Mouse (Mus musculus) granulocyte monocyte progenitor cell, adult 5-6 weeks (primary cell): ENCODE results near the gene Med13. TPM values are rescaled to one million over a fixed set of nuclear protein-coding genes. Genes with fewer than 3 reads are reported as not detected.
A peak's percentile ranks its signal among the peaks of the same experiment; 100 is the strongest.

ENCODE experiments used
- ATAC-seq: replicated peaks from 2 replicates; pipeline ENCODE4 v1.8.0; 2016; ENCODE audit warnings: mild to moderate bottlenecking, moderate TSS enrichment, inconsistent platforms; ENCODE audit not compliant: poor library complexity, severe bottlenecking
- total RNA-seq, 2 experiments: library from RNA; stranded (forward) in 1 of 2; stranded (reverse) in 1 of 2; fragments of 200-712, 200-1000 nt in 1 of 2; fragments of >200 nt in 1 of 2; fragmentation: Nextera tagmentation in 1 of 2; gene quantifications; 2 replicates each; pipeline ENCODE4 v1.2.3; 2014 to 2017

Med13 gene
- total RNA-seq, 2 experiments from 2014 or later = 37.4 to 50.8 TPM

DNA sequence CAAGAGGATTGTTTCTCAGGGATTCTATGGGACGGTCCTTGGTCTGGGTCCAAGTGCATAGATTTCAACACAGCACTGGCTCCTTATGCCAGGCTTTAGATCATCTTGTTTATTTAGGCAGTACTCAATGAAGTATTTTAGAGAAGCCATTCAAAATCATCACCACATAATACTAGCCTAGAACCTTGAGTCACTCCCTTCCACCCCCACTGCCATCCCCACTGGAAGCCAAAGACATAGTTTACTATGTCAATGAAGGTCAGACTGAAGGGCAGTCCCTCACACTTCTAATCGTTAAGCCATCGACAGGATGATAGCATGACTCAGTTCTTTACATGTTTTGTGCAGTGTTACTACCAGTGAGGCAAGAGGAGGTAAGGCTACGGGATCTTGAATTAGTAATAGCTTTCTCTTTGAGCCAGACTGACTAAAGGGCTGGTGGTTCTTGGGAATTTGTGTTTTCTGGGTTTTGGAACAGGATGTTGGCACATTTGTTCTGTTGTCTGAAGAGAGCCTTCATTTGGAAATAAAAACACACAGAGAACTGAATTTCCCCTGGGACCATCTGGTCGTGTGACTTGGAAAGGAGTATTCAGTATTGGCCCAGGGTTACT is 24.2 kb upstream of the Med13 start:
- no peak for ATAC-seq

DNA sequence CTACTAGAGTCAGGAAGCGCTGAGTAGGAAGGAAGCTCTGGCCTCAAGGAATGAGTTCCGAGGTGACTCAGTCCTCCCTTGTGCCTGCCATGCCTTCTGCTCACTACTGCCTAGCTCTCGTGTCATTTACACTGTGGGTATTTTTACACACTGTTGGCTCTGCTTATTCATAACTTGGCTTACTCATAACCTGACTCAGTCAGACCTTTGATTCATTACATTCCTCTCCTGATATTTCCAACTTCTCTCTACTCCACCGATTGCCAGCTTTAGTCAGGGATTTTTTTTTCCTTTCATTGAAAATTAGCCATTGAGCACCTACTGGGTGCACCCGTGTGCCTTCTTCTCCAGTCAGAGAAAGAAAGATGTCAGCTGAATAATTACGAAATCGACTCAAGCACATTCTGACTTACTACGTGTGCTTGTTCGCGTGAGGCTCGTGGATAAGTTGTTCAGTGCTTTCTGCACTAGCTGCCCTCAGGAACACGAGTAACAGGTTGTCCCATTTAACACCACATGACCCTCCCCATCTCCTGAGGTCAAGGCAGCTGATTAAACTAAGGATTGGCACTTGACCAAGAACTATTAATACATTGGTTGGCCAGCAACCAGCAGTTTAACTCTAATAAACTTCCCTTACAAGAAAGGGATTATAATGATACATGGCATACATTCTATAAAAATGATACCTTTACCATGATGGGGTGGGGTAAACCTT is 23.3 kb upstream of the Med13 start:
- no peak for ATAC-seq

DNA sequence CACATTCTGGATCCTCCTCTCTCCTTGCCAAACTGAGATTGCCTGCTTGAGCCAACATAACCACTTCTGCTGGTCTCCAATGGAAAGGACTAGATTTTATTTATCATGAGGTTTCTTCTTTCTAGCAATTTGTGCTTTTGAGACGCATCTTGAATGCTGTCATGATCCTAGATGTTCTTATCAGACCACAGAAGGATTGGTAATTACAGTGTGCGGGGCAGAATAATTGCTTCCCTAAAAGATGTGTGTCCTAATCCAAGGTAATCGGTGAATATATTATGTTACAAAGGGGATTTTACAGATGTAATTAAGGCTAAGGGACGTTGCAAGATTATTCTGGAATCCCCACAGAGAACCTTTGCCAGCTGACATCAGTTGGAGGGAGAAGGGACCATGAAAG is 21.6 kb upstream of the Med13 start:
- ATAC-seq = no peak

DNA sequence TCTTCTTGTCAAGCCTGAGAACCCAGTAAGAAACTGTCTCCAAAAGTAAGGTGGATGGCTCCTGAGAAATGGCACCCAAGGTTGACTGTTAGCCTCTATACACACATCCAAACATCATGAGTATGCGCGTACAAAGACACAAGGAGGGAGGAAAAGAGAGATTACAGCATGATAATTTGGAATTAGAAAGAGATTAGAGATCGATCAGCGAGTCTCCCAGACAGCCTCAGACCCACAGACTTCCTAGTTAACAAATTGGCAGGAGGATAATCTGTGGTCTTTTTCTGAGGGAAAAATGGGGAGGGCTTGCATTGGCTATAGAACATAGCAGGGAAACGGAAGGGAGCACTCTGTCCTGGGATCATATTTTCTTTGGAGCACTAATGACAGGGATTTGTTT is 20.4 kb upstream of the Med13 start:
- no peak for ATAC-seq

DNA sequence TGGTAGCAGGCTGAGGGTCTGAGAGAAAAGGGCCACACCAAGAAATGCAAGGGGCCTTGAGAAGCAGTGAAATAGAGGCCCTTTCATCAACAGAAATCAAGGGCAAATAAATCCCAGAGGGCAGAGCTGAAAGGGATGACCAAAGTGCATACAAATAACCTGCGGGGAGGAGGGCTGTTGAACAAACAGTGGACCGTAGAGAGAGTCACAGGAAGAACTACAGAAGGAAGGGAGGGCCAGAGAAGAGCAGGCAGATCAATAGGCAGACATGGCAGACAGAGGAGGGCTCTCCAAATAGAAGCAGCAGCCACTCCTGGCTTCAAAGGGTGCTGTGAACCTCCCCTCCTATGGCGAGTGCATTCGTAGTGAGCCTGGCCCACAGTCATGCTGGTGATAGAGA is 19.3 kb upstream of the Med13 start:
- no peak for ATAC-seq

DNA sequence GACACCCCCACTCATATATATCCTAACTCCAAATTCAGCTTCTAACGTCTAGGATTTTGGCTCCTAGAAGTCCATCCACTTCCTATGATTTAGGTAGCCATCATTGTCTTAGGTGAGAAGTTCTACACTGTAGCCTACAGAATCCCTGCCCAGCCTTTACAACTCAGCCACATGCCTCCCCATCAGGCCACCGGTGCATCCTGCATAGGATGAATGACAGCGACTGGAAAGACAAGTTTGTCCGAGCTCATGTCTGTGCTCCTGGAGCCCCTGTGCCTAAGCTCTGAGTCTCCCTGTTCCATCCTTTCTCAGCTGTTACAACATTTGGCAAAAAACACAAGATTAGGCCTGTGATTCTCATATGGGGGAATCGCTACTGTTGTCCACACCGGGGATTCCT is 17.7 kb upstream of the Med13 start:
- no peak for ATAC-seq

DNA sequence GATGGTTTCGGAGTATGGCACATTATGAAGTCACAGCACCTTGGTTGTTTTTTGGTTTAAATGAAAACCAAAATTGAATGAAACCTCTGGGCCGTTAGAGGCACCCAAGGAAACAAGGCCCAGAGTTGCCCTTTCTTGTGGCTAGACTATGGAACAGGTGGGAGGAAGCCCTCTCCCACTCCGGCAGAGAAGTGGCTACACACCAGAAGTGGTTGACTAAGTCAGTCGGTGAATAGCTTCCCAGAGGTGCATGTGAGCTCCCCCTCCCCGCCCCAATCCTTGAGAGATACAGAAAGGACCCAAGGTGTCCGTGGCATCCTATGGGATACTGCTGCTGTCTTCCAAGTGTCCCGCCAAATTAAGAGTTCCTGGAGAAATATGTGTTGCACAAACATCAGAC is 13.9 kb upstream of the Med13 start:
- no peak for ATAC-seq

DNA sequence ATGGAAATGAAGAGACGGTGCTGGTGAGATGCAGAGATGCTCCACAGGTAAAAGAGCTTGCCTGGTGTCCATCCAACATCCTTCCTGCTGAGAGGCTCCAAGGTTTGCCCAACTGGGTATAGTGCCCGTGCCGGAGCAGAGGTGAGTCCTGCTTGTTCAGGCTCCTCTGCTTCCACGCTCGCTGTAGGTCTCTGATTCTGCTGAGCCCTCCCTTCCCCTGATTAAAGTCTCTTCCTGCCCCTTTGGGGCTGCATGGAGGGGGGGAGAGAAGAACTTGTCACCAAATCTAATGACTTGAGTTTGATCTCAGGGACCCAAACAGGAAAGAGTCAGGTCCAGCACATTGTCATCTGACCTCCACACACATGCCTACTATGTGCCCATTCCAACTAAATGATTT is 12.5 kb upstream of the Med13 start:
- ATAC-seq = no peak

DNA sequence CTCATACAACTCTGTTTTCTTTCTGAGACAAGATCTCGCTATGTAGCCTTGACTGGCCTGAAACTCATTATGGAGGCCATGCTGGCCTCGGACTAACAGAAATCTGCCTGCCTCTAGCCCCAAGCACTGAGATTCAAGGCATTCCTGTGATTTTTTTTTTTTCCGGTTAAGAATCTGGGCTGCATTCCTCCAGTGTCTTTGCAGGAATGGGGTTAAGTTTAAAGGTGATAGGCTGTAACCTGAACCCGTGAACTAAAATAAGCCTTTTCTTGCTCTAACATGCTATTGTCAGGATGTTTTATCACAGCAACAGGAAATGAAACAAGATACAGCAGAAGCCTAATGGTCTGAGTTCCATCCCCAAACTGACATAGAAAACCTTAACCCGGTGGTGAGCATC is 11.6 kb upstream of the Med13 start:
- ATAC-seq = no peak

DNA sequence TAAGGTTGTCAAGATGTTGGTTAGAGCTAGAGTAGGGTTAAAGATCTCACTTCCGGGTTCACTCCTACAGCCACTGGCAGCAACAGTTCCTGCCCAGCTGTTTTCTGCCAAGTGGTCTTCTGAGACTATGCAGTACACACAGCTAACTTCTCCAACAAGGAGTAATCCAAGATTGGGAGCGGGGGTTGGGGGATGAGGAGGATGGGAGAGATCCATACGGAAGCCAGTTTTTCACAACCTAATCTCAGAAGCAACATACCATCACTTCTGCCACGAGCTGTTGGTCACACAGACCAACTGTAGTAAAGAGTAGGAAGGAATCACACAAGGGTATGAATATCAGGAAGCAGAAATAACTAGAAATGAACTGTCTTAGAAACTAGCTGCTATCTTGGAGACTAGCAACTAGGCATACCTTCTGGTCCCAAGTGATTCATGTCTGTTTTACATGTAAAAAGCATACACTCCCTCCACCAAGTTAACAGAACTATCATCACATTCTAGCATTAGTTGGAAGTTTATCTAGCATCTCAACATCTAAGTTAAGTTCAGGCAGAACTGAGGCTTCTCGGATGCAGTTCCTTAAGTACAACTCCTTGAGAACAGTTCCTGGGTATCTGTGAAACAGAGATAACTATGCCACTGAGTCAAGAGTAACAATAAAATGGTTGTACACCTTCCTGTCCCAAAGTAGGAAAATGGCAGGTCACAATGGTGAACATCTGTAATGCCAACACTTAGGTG is 7.5 kb upstream of the Med13 start:
- no peak for ATAC-seq

DNA sequence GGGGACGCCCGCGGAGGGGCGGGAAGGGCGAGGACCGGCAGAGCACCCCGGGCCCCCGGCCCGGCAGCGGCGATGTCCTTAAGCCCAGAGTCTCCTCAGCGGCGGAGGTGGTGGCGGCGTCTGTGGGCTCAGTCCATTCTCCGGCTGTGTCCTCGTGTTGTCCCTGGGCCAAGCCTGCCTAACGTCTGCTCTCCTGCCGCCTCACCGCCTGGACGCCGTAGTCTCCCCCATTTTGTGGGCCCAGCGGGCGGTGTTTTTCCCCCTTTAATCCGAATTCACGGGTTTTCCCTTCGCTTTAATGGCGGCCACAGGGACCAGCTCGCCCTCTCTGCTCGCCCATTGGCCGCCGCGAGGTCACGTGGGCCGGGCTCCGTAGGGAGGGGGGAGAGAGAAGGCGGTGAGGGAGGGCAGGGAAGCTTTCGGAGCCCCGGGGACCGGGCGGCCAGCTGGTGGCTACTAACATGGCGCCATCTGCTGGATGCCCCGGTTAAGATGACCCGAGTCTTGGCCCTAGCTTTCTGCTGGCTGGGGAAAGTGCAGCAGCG is 654 bp upstream of the Med13 start:
- peak; percentile 97 for ATAC-seq

DNA sequence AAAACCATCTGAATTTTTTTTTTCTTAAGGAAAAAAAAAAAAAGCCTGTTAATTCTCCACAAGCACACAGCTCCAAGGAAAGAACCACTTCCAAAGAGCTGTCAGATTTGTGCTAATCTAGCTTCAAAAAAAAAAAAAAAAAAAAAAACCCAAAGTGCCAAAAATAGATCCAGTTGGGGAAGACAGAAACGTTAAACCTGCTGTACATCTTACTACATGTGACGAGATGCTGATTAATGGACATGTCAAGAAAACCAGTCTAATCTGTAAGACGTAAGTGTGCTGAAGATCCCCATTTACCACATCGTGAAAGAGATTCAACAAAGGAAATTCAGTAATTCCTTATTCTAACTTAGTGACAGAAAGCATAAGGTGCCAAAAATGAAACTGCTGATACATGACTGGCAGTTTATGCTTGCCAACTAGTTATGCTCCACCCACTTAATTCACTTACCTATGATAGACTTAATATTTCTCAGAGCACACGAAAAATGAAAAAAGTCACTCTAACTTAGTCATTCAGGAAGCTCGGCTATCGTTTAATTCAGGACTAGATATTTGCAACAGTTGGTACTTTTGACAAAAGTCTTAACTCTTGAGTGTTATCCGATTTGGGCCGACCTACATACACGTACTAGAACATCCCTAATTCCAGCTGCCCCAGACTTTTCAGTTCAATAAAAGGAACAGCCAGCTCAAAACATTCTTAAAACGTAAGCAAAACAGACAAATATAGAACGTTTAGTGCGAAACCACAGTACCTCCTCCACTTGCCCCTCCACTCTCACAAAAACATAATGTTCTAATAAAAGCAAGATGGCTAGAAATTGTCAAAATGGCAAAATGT is 1.2 kb downstream of the Med13 start:
- ATAC-seq = 0 out of 2 replicates have a peak, but pooled peaks have one; percentile 6

DNA sequence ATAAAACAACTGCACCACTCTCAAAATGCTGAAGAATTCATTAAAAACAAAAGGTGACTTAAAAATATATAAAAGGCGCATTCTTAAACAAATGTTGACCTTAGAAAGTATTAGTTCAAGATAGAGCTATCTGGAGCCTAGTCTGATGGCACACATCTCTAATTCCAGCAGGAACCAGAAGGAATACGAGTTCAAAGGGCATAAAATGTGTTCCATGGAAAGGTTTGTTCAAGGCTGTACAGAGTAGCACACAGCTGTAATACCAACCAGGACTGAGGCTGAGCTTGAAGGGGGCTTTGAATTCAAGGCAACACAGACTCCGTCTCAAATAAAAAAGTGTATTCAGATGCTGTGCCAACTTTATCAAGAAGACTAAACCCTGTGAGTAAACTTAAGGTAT is 3.8 kb downstream of the Med13 start:
- ATAC-seq = no peak

DNA sequence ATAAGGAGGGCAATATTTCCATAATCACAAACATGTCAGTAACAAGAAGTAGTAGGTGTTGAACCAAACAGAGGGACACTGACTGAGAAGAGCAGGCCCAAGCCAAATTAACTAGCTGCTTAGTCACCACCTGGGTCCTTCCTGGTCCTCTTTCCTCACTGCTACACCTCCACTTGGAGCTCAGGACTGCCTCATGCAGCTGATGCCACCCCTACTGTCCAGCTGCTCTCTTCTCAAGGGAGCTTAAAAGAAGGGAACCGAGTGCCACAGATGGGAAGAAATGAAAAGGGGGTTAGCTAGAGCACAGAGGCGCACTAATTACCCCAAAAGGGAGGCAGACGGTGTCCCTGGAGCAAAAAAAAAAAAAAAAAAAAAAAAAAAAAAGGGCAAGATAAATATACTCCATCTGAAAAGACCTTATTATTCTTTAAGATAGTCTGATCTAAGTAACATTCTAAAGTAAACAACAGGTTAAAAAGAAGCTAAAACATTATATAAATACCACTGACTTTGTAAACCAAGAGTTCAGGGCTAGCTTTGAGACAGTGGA is 5.6 kb downstream of the Med13 start:
- ATAC-seq = no peak

DNA sequence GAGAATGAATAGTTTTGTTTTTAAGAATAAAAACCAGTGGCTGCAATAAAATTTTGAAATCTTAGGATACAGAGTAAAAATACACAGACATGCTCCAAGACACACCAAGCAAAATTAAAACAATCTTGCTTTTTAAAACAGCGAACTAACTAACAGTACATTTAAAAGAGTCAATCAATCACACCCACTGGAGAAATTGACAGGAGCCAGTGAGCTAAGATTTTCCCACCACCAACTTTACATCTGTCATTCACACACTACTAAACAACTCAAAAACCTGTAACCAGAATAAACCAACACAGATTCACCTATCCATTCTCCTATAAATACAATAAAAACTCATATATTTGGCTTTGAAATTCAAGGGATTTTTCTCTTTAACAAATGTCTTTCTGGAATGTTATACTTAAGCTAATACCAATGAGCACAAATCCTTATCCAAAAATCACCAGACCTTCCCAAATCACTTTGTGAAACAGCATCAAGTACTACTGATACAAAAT is 6.7 kb downstream of the Med13 start:
- ATAC-seq = no peak

DNA sequence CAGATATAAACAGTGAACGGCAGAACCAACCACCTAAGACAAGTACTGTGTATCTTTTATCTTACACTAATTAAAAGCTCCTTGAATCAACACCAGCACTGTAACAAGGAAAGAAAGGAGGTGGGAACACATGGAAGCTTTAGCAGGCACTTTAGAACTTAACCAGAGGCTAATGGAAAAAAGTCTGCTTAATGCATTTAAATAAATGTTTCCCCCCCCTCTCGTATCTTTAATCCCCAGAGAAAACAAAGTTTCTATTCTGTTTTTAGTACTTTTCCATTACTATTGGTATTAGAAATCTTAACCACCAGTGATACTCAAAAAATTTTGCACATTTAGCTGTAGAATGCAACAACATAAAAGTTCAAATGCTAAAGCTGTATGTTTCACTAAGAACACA is 8.1 kb downstream of the Med13 start:
- ATAC-seq = no peak

DNA sequence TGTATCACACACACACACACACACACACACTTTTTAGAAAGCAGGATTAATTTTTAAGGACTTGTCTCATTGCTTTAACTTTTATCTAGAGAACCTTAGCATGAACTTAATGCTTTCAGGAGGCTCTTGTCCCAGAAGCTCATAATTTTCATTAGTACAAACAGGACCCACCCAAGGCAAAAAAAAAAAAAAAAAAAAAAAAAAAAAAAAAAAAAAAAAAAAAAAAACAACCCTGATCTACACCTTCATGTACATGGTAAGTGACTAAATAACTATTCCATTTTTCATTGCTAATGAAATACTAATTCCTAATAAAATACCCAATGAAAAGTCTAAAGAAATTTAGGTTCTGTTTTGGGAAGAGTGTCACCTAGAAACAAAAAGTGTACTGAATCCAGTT is 8.5 kb downstream of the Med13 start:
- ATAC-seq = no peak

DNA sequence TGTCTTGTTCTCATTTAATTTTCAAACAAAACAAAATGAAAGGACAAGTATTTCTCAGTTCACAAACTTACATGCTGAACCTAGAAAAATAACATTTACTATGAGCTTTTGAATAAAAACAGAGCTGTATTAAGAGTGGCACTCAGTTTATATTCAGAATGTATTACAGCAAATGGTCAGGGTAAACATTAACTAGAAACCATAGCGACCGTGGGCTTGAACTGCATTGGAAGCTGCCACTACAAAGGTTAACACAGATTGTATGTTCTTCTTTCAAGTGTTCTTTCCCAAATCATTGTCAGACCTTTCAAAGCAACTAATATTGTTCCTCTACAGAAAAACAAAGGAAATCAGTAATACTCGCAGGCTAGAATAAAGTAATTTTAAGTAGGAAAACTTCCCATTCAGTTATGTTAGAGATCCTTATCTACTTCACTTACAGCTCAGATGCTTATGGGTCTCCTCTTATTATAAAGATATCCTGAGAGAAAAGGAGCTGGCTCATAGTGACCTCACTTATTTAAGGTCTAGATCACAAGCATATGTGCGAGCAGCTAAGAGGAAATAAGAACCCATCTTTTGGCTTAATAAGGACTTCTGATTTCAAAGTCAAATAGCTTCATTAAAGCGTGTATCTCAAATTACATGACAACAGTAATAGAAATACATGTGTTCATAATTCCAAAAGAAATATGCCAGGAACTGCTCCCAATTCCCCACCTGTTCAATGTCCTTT is 9.8 kb downstream of the Med13 start:
- no peak for ATAC-seq

DNA sequence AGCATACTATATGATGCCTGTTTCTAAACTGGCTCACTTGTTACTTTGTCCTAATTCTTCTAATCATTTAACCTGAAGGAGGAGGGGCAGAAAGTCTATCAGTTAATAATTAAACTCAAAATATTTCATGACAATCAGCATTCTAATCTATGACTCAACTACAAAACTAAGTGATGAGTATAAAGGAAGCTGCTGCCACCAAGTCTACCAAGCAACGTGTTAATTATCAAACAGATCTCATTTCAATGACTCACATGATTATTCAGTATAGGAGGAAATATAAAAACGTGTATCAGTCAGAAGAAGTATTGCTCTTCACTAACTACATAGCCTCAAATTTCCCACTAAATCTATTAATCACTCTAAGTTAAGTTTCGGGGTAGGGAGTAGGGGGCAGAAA is 10.9 kb downstream of the Med13 start:
- no peak for ATAC-seq
